ENCODE assay signal across 9 mouse cellular contexts in genomic region chr10:80744262-80744661, GRCm38 (mm10). TPM values are rescaled to one million over a fixed set of nuclear protein-coding genes. Genes with fewer than 3 reads are reported as not detected.
A peak's percentile ranks its signal among the peaks of the same experiment; 100 is the strongest.
DNase-seq lines count a peak whose midpoint lies in the region; ATAC-seq and TF ChIP-seq lines count a peak whose summit lies in the region.
"Had no signal": no experiment of that assay in that cellular context is flagged by ENCODE, and none has a peak within 500 bp of the region (broad histone marks: within the 10 kb centered on the region; RNA-seq: fewer than 3 reads in every experiment).

No protein-coding gene starts in this region.

- WGBS in kidney, adult 2 months = 35% methylated on average over 5 of the region's 5 CpGs
- WGBS in kidney, embryonic 16.5 days = 41% methylated on average over 5 of the region's 5 CpGs
- WGBS in neural tube, embryonic 15.5 days = 44% methylated on average over 5 of the region's 5 CpGs
- WGBS in hindbrain, embryonic 14.5 days = 35% methylated on average over 5 of the region's 5 CpGs

- no peaks in the 10 kb centered on the region for H3K9me3 ChIP-seq in kidney, embryonic 16.5 days (ENCODE audit: low read length)
- H3K9me3 ChIP-seq in neural tube, embryonic 15.5 days (replicated peaks) = no peaks in the 10 kb centered on the region
- no peaks in the 10 kb centered on the region for H3K9me3 ChIP-seq in hindbrain, embryonic 14.5 days (ENCODE audit: control insufficient read depth, low read length)
- H3K9me3 ChIP-seq: hindbrain, embryonic 15.5 days had no signal

- TF ChIP-seq POLR2A in kidney, adult 2 months (IDR thresholded peaks at IDR 0.05; ENCODE audit: low read depth, low read length) = no peak

- peaks cover 18% of the 10 kb centered on the region for H3K4me1 ChIP-seq in kidney, adult 2 months (ENCODE audit: control insufficient read depth, insufficient read depth, low read length)
- peaks cover 25% of the 10 kb centered on the region for H3K4me1 ChIP-seq in kidney, embryonic 16.5 days (ENCODE audit: insufficient read depth, low read length)
- H3K4me1 ChIP-seq in neural tube, embryonic 15.5 days = peaks cover 26% of the 10 kb centered on the region
- H3K4me1 ChIP-seq in hindbrain, embryonic 14.5 days (replicated peaks; ENCODE audit: control insufficient read depth, insufficient read depth, low read length) = peaks cover 24% of the 10 kb centered on the region

- no peak overlapping the region for H3K9ac ChIP-seq in kidney, embryonic 16.5 days (replicated peaks; ENCODE audit: low read length)
- H3K9ac ChIP-seq in neural tube, embryonic 15.5 days (replicated peaks) = no peak overlapping the region
- H3K9ac ChIP-seq in hindbrain, embryonic 14.5 days = no peak overlapping the region
- H3K9ac ChIP-seq: hindbrain, embryonic 15.5 days had no signal

- H3K27me3 ChIP-seq in kidney, adult 2 months (replicated peaks; ENCODE audit: control insufficient read depth, insufficient read depth, low read length) = no peaks in the 10 kb centered on the region
- no peaks in the 10 kb centered on the region for H3K27me3 ChIP-seq in kidney, embryonic 16.5 days (ENCODE audit: insufficient read depth, low read length)
- H3K27me3 ChIP-seq in neural tube, embryonic 15.5 days (replicated peaks) = 0 out of 2 replicates have a peak, but pooled peaks cover 4% of the 10 kb centered on the region
- H3K27me3 ChIP-seq in hindbrain, embryonic 14.5 days (ENCODE audit: control insufficient read depth, insufficient read depth, low read length) = no peaks in the 10 kb centered on the region
- H3K27me3 ChIP-seq: hindbrain, embryonic 15.5 days had no signal

- no peak for ATAC-seq in kidney, embryonic 16.5 days (ENCODE audit: low FRiP score, low TSS enrichment)
- peak; percentile 46; the same call in 1 of the 2 replicates for ATAC-seq in megakaryocyte-erythroid progenitor cell, adult 5-6 weeks (replicated peaks; ENCODE audit: low FRiP score, low TSS enrichment, poor library complexity, severe bottlenecking)
- no peak for ATAC-seq in neural tube, embryonic 15.5 days (ENCODE audit: low FRiP score)
- ATAC-seq in cerebellum, adult (ENCODE audit: insufficient number of reproducible peaks, low FRiP score, low TSS enrichment) = no peak
- ATAC-seq in hindbrain, embryonic 14.5 days (ENCODE audit: low FRiP score) = no peak

- H3K4me3 ChIP-seq in kidney, adult 2 months (ENCODE audit: insufficient read depth, low read depth, low read length) = no peak overlapping the region
- H3K4me3 ChIP-seq in kidney, embryonic 16.5 days (ENCODE audit: low read length) = no peak overlapping the region
- H3K4me3 ChIP-seq in neural tube, embryonic 15.5 days (replicated peaks) = no peak overlapping the region
- no peak overlapping the region for H3K4me3 ChIP-seq in hindbrain, embryonic 14.5 days (replicated peaks; ENCODE audit: low read length)
- H3K4me3 ChIP-seq: hindbrain, embryonic 15.5 days had no signal

- no peak overlapping the region for H3K4me2 ChIP-seq in kidney, embryonic 16.5 days (replicated peaks; ENCODE audit: low read depth, low read length)
- no peak overlapping the region for H3K4me2 ChIP-seq in neural tube, embryonic 15.5 days
- no peak overlapping the region for H3K4me2 ChIP-seq in hindbrain, embryonic 14.5 days (replicated peaks)
- H3K4me2 ChIP-seq: hindbrain, embryonic 15.5 days had no signal

- TF ChIP-seq CTCF in kidney, adult 2 months (conservative IDR thresholded peaks at IDR 0.05; ENCODE audit: insufficient read depth, insufficient read length, low read depth, low read length) = no peak

- no peak overlapping the region for H3K27ac ChIP-seq in kidney, adult 2 months (ENCODE audit: insufficient read depth, low read depth, low read length)
- no peak overlapping the region for H3K27ac ChIP-seq in kidney, embryonic 16.5 days (ENCODE audit: low read length)
- H3K27ac ChIP-seq in neural tube, embryonic 15.5 days (replicated peaks) = no peak overlapping the region
- H3K27ac ChIP-seq in hindbrain, embryonic 14.5 days = no peak overlapping the region
- H3K27ac ChIP-seq: hindbrain, embryonic 15.5 days had no signal

- peak; percentile 83 for DNase-seq in kidney, adult 2 months
- peak; percentile 72 for DNase-seq in c-Kit-positive CD71-positive TER-119-positive erythroid progenitor cells, embryonic 14.5 days (ENCODE audit: low spot score)
- DNase-seq in kidney, postnatal 36 days = peak; percentile 83
- no peak for DNase-seq in hindbrain, embryonic 14.5 days (ENCODE audit: low spot score)

- no peaks in the 10 kb centered on the region for H3K36me3 ChIP-seq in kidney, adult 2 months (ENCODE audit: control insufficient read depth, insufficient read depth, low read length)
- no peaks in the 10 kb centered on the region for H3K36me3 ChIP-seq in kidney, embryonic 16.5 days (ENCODE audit: insufficient read depth, low read length)
- no peaks in the 10 kb centered on the region for H3K36me3 ChIP-seq in neural tube, embryonic 15.5 days
- H3K36me3 ChIP-seq in hindbrain, embryonic 14.5 days (replicated peaks; ENCODE audit: control insufficient read depth, insufficient read depth) = no peaks in the 10 kb centered on the region
- H3K36me3 ChIP-seq: hindbrain, embryonic 15.5 days had no signal

RNA-seq across cellular contexts. Expression of gene Ap3d1, which starts 2.2 kb away (rescaled TPM):
- polyA plus RNA-seq in kidney, adult 2 months (2012; rRNA removed) = 87.7 and 105 TPM in 2 replicates
- polyA plus RNA-seq in kidney, embryonic 16.5 days (2015; fragmentation: Nextera tagmentation; extraction: Ambion mirVana) = 67.7 and 68.8 TPM in 2 replicates
- total RNA-seq in megakaryocyte-erythroid progenitor cell, adult 5-6 weeks (2014; fragmentation: Nextera tagmentation) = 54.1 and 79.5 TPM in 2 replicates
- total RNA-seq in megakaryocyte-erythroid progenitor cell, adult 5-6 weeks (2017) = 36.6 and 37.8 TPM in 2 replicates
- polyA plus RNA-seq in neural tube, embryonic 15.5 days (2015; fragmentation: Nextera tagmentation; extraction: Ambion mirVana) = 108 and 115 TPM in 2 replicates
- 112 and 114 TPM in 2 replicates for polyA plus RNA-seq in hindbrain, embryonic 14.5 days (2014; fragmentation: Nextera tagmentation; extraction: Ambion mirVana)

RNA-seq across cellular contexts. Expression of gene Dot1l, which starts 10.7 kb away (rescaled TPM):
- 18.4 and 19.5 TPM in 2 replicates for polyA plus RNA-seq in kidney, adult 2 months (2012; rRNA removed)
- 17.3 and 20.7 TPM in 2 replicates for polyA plus RNA-seq in kidney, embryonic 16.5 days (2015; fragmentation: Nextera tagmentation; extraction: Ambion mirVana)
- total RNA-seq in megakaryocyte-erythroid progenitor cell, adult 5-6 weeks (2014; fragmentation: Nextera tagmentation) = 67.0 and 83.2 TPM in 2 replicates
- 9.9 and 14.0 TPM in 2 replicates for total RNA-seq in megakaryocyte-erythroid progenitor cell, adult 5-6 weeks (2017)
- 19.3 and 20.3 TPM in 2 replicates for polyA plus RNA-seq in neural tube, embryonic 15.5 days (2015; fragmentation: Nextera tagmentation; extraction: Ambion mirVana)
- 22.4 and 23.8 TPM in 2 replicates for polyA plus RNA-seq in hindbrain, embryonic 14.5 days (2014; fragmentation: Nextera tagmentation; extraction: Ambion mirVana)

RNA-seq across cellular contexts. Expression of gene Izumo4, which starts 42.3 kb away (rescaled TPM):
- polyA plus RNA-seq in kidney, adult 2 months (2012; rRNA removed) = 36.8 and 39.5 TPM in 2 replicates
- polyA plus RNA-seq in kidney, embryonic 16.5 days (2015; fragmentation: Nextera tagmentation; extraction: Ambion mirVana) = 23.3 and 23.8 TPM in 2 replicates
- 22.8 and 26.4 TPM in 2 replicates for total RNA-seq in megakaryocyte-erythroid progenitor cell, adult 5-6 weeks (2014; fragmentation: Nextera tagmentation)
- total RNA-seq in megakaryocyte-erythroid progenitor cell, adult 5-6 weeks (2017) = 3.0 and 4.5 TPM in 2 replicates
- polyA plus RNA-seq in neural tube, embryonic 15.5 days (2015; fragmentation: Nextera tagmentation; extraction: Ambion mirVana) = 43.3 and 46.8 TPM in 2 replicates
- 20.0 and 20.4 TPM in 2 replicates for polyA plus RNA-seq in hindbrain, embryonic 14.5 days (2014; fragmentation: Nextera tagmentation; extraction: Ambion mirVana)

RNA-seq across cellular contexts. Expression of gene Mob3a, which starts 42.5 kb away (rescaled TPM):
- polyA plus RNA-seq in kidney, adult 2 months (2012; rRNA removed) = 14.3 and 19.5 TPM in 2 replicates
- 43.1 and 43.2 TPM in 2 replicates for polyA plus RNA-seq in kidney, embryonic 16.5 days (2015; fragmentation: Nextera tagmentation; extraction: Ambion mirVana)
- total RNA-seq in megakaryocyte-erythroid progenitor cell, adult 5-6 weeks (2014; fragmentation: Nextera tagmentation) = 22.8 and 29.1 TPM in 2 replicates
- 30.5 and 38.6 TPM in 2 replicates for total RNA-seq in megakaryocyte-erythroid progenitor cell, adult 5-6 weeks (2017)
- 53.0 and 58.8 TPM in 2 replicates for polyA plus RNA-seq in neural tube, embryonic 15.5 days (2015; fragmentation: Nextera tagmentation; extraction: Ambion mirVana)
- polyA plus RNA-seq in hindbrain, embryonic 14.5 days (2014; fragmentation: Nextera tagmentation; extraction: Ambion mirVana) = 45.3 and 47.1 TPM in 2 replicates

RNA-seq across cellular contexts. Expression of gene Sf3a2, which starts 53.7 kb away (rescaled TPM):
- 22.6 and 23.1 TPM in 2 replicates for polyA plus RNA-seq in kidney, adult 2 months (2012; rRNA removed)
- polyA plus RNA-seq in kidney, embryonic 16.5 days (2015; fragmentation: Nextera tagmentation; extraction: Ambion mirVana) = 71.2 and 87.3 TPM in 2 replicates
- 97.7 and 118 TPM in 2 replicates for total RNA-seq in megakaryocyte-erythroid progenitor cell, adult 5-6 weeks (2014; fragmentation: Nextera tagmentation)
- 24.1 and 27.1 TPM in 2 replicates for total RNA-seq in megakaryocyte-erythroid progenitor cell, adult 5-6 weeks (2017)
- polyA plus RNA-seq in neural tube, embryonic 15.5 days (2015; fragmentation: Nextera tagmentation; extraction: Ambion mirVana) = 53.3 and 59.8 TPM in 2 replicates
- polyA plus RNA-seq in hindbrain, embryonic 14.5 days (2014; fragmentation: Nextera tagmentation; extraction: Ambion mirVana) = 55.6 and 62.9 TPM in 2 replicates
